Mouse (Mus musculus): Measurements from ENCODE around the gene Hspb6.

DNA sequence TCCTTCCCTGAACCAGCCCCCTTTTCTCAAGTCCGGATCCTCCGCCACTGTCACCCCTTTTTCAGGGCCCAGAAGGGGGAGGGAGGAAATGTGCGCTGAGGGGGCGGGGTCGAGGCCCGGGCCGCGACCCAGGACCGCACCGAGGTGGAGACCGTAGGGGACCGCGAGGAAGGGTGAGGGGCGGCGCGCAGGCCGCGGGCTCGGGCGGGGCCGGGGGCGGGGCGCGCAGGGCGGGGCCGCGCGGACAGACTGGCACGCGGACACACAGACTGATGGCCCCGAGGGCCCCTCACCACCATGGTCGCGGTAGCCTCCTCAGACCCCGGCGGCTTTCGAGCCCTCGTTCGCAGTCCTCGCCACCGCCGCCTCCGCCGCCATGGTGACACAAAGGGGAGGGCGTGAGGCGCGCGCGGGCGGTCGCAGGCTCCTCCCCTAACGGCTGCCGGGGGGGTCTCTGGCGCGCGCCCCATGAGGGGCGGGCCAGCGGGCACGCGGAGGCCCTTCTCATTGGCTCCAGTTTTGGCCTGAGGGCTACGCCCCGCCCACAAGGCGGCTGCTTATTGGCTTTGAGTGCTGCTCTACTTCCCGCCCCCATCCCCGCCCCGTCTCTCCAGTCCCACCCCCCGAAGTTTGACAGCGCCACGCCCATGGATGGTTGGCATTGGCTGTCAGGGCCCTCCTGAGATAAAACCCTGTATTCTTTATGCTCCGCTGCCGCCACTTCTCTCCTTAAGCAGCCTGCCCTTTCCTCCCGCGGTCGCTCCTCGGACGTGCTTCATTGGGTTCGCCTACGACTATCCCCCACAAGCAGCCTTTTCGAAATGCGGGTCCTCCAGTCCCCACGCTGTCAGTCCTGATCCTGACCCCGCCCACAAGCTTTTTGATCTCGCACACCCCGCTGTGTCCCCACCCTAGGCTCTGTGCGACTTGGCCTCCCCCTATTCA, 17.1 kb upstream of the Hspb6 start, which contains the start of gene Arhgap33:
- TF ChIP-seq CTCF (conservative IDR thresholded peaks at IDR 0.05; ENCODE audit: insufficient read depth, insufficient read length, low read depth, low read length) (no peak), POLR2A (IDR thresholded peaks at IDR 0.05; ENCODE audit: low read depth, low read length) (no peak)
